Comparison of ENCODE assay signal across 9 mouse cellular contexts in the genomic region with DNA sequence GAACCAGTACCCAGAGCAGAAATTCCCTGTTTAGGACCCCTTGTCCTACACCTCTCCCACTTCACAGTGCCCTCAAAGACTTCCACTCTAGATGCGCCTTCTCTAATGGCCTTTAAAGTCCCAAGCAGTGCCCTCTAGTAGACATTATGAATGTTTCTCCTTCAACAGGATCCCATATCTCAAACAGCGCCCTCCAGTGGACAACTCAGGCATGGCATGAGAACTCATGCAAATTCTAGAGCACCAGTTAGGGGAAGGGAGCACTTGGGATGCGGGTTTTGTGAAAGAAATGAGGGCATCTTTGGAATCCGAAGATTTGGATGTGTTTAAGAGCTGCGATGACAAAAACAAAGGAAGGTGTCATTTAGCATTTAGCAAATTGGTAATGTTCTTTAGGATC. TPM values are rescaled to one million over a fixed set of nuclear protein-coding genes. Genes with fewer than 3 reads are reported as not detected.
DNase-seq lines count a peak whose midpoint lies in the region; ATAC-seq lines count a peak whose summit lies in the region.
"Had no signal": no experiment of that assay in that cellular context is flagged by ENCODE, and none has a peak within 500 bp of the region (broad histone marks: within the 10 kb centered on the region; RNA-seq: fewer than 3 reads in every experiment).

No protein-coding gene starts in this region.

- peaks cover 28% of the 10 kb centered on the region for H3K27me3 ChIP-seq in hindbrain, embryonic 11.5 days (ENCODE audit: control insufficient read depth, insufficient read depth, low read length)
- H3K27me3 ChIP-seq in hindbrain, embryonic 12.5 days = peaks cover 35% of the 10 kb centered on the region

- no peaks in the 10 kb centered on the region for H3K9me3 ChIP-seq in hindbrain, embryonic 11.5 days (ENCODE audit: control insufficient read depth, low read length)
- no peaks in the 10 kb centered on the region for H3K9me3 ChIP-seq in hindbrain, embryonic 12.5 days (replicated peaks)
- H3K9me3 ChIP-seq: midbrain, embryonic 12.5 days had no signal

- no peak for ATAC-seq in hindbrain, embryonic 11.5 days (ENCODE audit: low FRiP score)
- no peak for ATAC-seq in hindbrain, embryonic 12.5 days (ENCODE audit: low FRiP score)

- H3K36me3 ChIP-seq in hindbrain, embryonic 11.5 days (ENCODE audit: control insufficient read depth, insufficient read depth, low read length) = no peaks in the 10 kb centered on the region
- H3K36me3 ChIP-seq in hindbrain, embryonic 12.5 days = no peaks in the 10 kb centered on the region
- H3K36me3 ChIP-seq: midbrain, embryonic 12.5 days had no signal

- WGBS in hindbrain, embryonic 11.5 days = 60% methylated on average over 5 of the region's 5 CpGs
- WGBS in hindbrain, embryonic 12.5 days = 69% methylated on average over 5 of the region's 5 CpGs

- no peak overlapping the region for H3K4me2 ChIP-seq in hindbrain, embryonic 11.5 days (replicated peaks; ENCODE audit: low read depth, low read length)
- H3K4me2 ChIP-seq in hindbrain, embryonic 12.5 days (replicated peaks) = no peak overlapping the region
- H3K4me2 ChIP-seq: midbrain, embryonic 12.5 days had no signal

- peak; percentile 51 for DNase-seq in hindbrain, embryonic 11.5 days (ENCODE audit: low spot score)
- DNase-seq in thymus, postnatal 0 days (ENCODE audit: low spot score) = peak; percentile 49
- DNase-seq in thymus, postnatal 36 days = no peak
- DNase-seq in cerebellum, postnatal 14 days = peak; percentile 69 to 91
- DNase-seq in spleen, postnatal 10 days (ENCODE audit: low spot score in 2 of 2) = peak; percentile 68 to 87
- DNase-seq in ovary, postnatal 10 days (ENCODE audit: low spot score) = no peak
- DNase-seq in kidney, adult 9 months = no peak

- peaks cover 15% of the 10 kb centered on the region for H3K4me1 ChIP-seq in hindbrain, embryonic 11.5 days (replicated peaks; ENCODE audit: control insufficient read depth, insufficient read depth, low read length)
- peaks cover 24% of the 10 kb centered on the region for H3K4me1 ChIP-seq in hindbrain, embryonic 12.5 days

- H3K9ac ChIP-seq in hindbrain, embryonic 11.5 days (ENCODE audit: low read depth, low read length) = no peak overlapping the region
- H3K9ac ChIP-seq in hindbrain, embryonic 12.5 days = no peak overlapping the region
- H3K9ac ChIP-seq: midbrain, embryonic 12.5 days had no signal

- H3K4me3 ChIP-seq in hindbrain, embryonic 11.5 days (ENCODE audit: low read depth, low read length) = no peak overlapping the region
- H3K4me3 ChIP-seq in hindbrain, embryonic 12.5 days = no peak overlapping the region
- H3K4me3 ChIP-seq: midbrain, embryonic 12.5 days had no signal

- H3K27ac ChIP-seq in hindbrain, embryonic 11.5 days (ENCODE audit: low read depth, low read length) = no peak overlapping the region
- no peak overlapping the region for H3K27ac ChIP-seq in hindbrain, embryonic 12.5 days
- H3K27ac ChIP-seq: midbrain, embryonic 12.5 days had no signal

RNA-seq across cellular contexts. Expression of a gene that starts 2.3 kb away (rescaled TPM):
- polyA plus RNA-seq in hindbrain, embryonic 11.5 days (2014; fragmentation: Nextera tagmentation; extraction: Ambion mirVana) = 6.2 and 8.1 TPM in 2 replicates
- 12.6 and 13.1 TPM in 2 replicates for polyA plus RNA-seq in hindbrain, embryonic 12.5 days (2016; fragmentation: Nextera tagmentation; extraction: Ambion mirVana)
- 25.9 and 26.3 TPM in 2 replicates for polyA plus RNA-seq in thymus, postnatal 0 days (2015; fragmentation: Nextera tagmentation; extraction: Ambion mirVana)

RNA-seq across cellular contexts. Expression of a gene that starts 9.4 kb away (rescaled TPM):
- polyA plus RNA-seq in hindbrain, embryonic 11.5 days (2014; fragmentation: Nextera tagmentation; extraction: Ambion mirVana) = 8.6 and 9.0 TPM in 2 replicates
- polyA plus RNA-seq in hindbrain, embryonic 12.5 days (2016; fragmentation: Nextera tagmentation; extraction: Ambion mirVana) = 8.1 and 10.3 TPM in 2 replicates
- polyA plus RNA-seq in thymus, postnatal 0 days (2015; fragmentation: Nextera tagmentation; extraction: Ambion mirVana) = 16.6 and 21.0 TPM in 2 replicates

RNA-seq across cellular contexts. Expression of a gene that starts 22.4 kb away (rescaled TPM):
- polyA plus RNA-seq in hindbrain, embryonic 11.5 days (2014; fragmentation: Nextera tagmentation; extraction: Ambion mirVana) = 138 and 140 TPM in 2 replicates
- 151 and 152 TPM in 2 replicates for polyA plus RNA-seq in hindbrain, embryonic 12.5 days (2016; fragmentation: Nextera tagmentation; extraction: Ambion mirVana)
- polyA plus RNA-seq in thymus, postnatal 0 days (2015; fragmentation: Nextera tagmentation; extraction: Ambion mirVana) = 114 and 118 TPM in 2 replicates

RNA-seq across cellular contexts. Expression of a gene that starts 29.2 kb away (rescaled TPM):
- polyA plus RNA-seq in hindbrain, embryonic 11.5 days (2014; fragmentation: Nextera tagmentation; extraction: Ambion mirVana) = 27.4 and 28.6 TPM in 2 replicates
- polyA plus RNA-seq in hindbrain, embryonic 12.5 days (2016; fragmentation: Nextera tagmentation; extraction: Ambion mirVana) = 40.0 and 40.7 TPM in 2 replicates
- polyA plus RNA-seq in thymus, postnatal 0 days (2015; fragmentation: Nextera tagmentation; extraction: Ambion mirVana) = 17.1 and 17.4 TPM in 2 replicates

RNA-seq across cellular contexts. Expression of a gene that starts 48.4 kb away (rescaled TPM):
- polyA plus RNA-seq in hindbrain, embryonic 11.5 days (2014; fragmentation: Nextera tagmentation; extraction: Ambion mirVana) = 7.1 and 7.5 TPM in 2 replicates
- polyA plus RNA-seq in hindbrain, embryonic 12.5 days (2016; fragmentation: Nextera tagmentation; extraction: Ambion mirVana) = 21.9 and 23.6 TPM in 2 replicates
- polyA plus RNA-seq in thymus, postnatal 0 days (2015; fragmentation: Nextera tagmentation; extraction: Ambion mirVana) = 7.0 and 9.5 TPM in 2 replicates

Comparison
In these comparisons a context has a peak if more than half of its experiments do, and no peak if none do; other contexts are left out.
1. DNase-seq: peak in hindbrain, embryonic 11.5 days (single experiment), thymus, postnatal 0 days (single experiment), cerebellum, postnatal 14 days (2 of 2) and spleen, postnatal 10 days (2 of 2); none in thymus, postnatal 36 days (0 of 2), ovary, postnatal 10 days (single experiment) and kidney, adult 9 months (single experiment).